Mouse (Mus musculus): ENCODE results near the gene Ccdc122. TPM values are rescaled to one million over a fixed set of nuclear protein-coding genes. Genes with fewer than 3 reads are reported as not detected.

Ccdc122 gene
- polyA plus RNA-seq, 1 experiment from 2014 or later = 0.86 TPM

DNA sequence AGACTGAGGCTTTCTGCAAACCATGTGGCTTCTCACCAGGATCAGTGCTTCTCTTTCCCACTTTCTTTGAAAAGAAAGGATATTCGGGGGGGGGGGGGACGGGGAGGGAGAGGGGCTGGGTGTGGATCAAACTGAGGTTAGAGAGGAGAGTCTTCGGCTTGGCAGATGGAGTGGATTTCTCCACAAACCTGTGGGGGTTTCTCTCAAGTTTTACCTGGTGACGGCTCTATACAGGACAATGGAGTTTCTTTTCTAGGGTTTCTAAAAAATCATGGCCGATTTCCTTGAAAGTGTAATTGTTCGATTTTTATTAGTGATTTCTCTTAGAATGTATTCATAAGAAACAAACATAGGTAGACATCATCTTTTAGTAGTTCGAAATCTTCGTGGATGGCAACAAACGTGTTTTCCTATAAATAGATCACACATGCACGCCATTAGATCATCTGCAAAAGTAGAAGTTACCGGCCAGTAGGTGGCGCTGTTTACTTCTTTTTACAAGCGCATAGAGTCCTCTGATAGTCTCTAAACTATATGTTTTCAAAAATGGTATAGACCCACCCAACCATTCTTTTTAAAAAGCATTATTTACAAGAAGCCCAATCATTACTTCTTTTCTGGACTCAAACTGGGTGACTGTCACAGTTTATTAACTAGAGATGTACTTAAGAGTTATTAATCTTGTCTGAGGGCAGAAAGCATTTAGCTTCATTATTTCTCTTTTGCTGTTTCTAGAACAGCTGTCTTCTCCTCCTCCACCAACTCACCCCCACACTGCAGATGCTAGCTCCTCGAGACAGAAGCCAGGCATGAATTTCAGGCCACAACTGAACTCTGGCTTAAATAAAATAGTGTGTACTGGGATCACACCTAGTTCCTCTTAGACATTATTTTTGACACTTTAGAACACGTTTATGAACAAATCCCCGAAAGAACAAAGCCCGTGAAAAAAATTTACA lies 105.0 kb downstream of the Ccdc122 start:
- Histone ChIP-seq H3K4me3 (replicated peaks) (no peak overlapping the region), H3K36me3 (no peaks in the 10 kb centered on the region), H3K9me3 (no peaks in the 10 kb centered on the region), H3K27me3 (peaks cover 5% of the 10 kb centered on the region; the same call in 1 of the 2 replicates), H3K4me2 (replicated peaks) (no peak overlapping the region), H3K9ac (replicated peaks) (no peak overlapping the region), H3K4me1 (replicated peaks) (peaks cover 17% of the 10 kb centered on the region), H3K27ac (peak overlapping the region; percentile 41; the same call in 1 of the 2 replicates)
- WGBS = 28% methylated on average over 16 of the region's 17 CpGs
- peak; percentile 90 for ATAC-seq

DNA sequence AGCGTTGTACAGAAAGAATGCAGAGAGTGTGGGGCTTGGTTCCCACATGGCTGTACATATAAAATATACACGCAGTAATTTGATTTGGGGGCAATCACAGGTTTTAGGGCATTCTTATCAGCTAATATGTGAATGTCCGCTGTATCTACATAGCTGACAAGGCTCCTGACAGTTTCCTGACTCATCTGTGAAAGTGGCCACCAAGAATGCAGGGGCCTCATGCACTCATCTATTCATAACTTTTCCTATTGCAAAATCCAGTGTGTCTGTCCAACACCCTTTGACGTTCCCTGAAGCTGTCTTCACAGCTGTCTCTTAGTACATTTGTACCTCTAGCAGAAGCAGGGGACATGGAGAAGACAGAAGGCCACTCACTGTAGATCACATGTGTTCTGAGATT lies 108.5 kb downstream of the Ccdc122 start:
- WGBS = 88% methylated on average over 4 of the region's 4 CpGs
- H3K9me3 ChIP-seq = no peaks in the 10 kb centered on the region
- peaks cover 13% of the 10 kb centered on the region for H3K4me1 ChIP-seq (replicated peaks)

GRCm38 (mm10) chr14:77147635-77148034 lies 111.1 kb downstream of the Ccdc122 start:
- H3K4me1 ChIP-seq (replicated peaks) = peaks cover 4% of the 10 kb centered on the region; the same call in 1 of the 2 replicates
- H3K9me3 ChIP-seq = no peaks in the 10 kb centered on the region
- H3K9ac ChIP-seq (replicated peaks) = no peak overlapping the region
- H3K4me3 ChIP-seq (replicated peaks) = no peak overlapping the region
- no peaks in the 10 kb centered on the region for H3K36me3 ChIP-seq
- H3K4me2 ChIP-seq (replicated peaks) = no peak overlapping the region
- WGBS = 94% methylated on average over 1 of the region's 1 CpGs
- H3K27me3 ChIP-seq = no peaks in the 10 kb centered on the region
- ATAC-seq = no peak
- H3K27ac ChIP-seq = no peak overlapping the region

More for the DNA sequence above, 108.5 kb downstream of the Ccdc122 start:
- no peak overlapping the region for H3K27ac ChIP-seq
- no peak overlapping the region for H3K4me3 ChIP-seq (replicated peaks)
- H3K36me3 ChIP-seq = no peaks in the 10 kb centered on the region
- no peak overlapping the region for H3K4me2 ChIP-seq (replicated peaks)
- H3K9ac ChIP-seq (replicated peaks) = no peak overlapping the region
- peaks cover 5% of the 10 kb centered on the region; the same call in 1 of the 2 replicates for H3K27me3 ChIP-seq
- no peak for ATAC-seq

- Histone ChIP-seq H3K4me1 (replicated peaks) (peaks cover 7% of the 10 kb centered on the region), H3K36me3 (no peaks in the 10 kb centered on the region), H3K27me3 (0 out of 2 replicates have a peak, but pooled peaks cover 4% of the 10 kb centered on the region), H3K9ac (replicated peaks) (no peak overlapping the region), H3K27ac (no peak overlapping the region), H3K9me3 (no peaks in the 10 kb centered on the region), H3K4me3 (replicated peaks) (no peak overlapping the region), H3K4me2 (replicated peaks) (no peak overlapping the region)
- ATAC-seq = no peak
- 75% methylated on average over 6 of the region's 6 CpGs for WGBS
Observed at GRCm38 (mm10) chr14:77150556-77150955, 114.0 kb downstream of the Ccdc122 start.

DNA sequence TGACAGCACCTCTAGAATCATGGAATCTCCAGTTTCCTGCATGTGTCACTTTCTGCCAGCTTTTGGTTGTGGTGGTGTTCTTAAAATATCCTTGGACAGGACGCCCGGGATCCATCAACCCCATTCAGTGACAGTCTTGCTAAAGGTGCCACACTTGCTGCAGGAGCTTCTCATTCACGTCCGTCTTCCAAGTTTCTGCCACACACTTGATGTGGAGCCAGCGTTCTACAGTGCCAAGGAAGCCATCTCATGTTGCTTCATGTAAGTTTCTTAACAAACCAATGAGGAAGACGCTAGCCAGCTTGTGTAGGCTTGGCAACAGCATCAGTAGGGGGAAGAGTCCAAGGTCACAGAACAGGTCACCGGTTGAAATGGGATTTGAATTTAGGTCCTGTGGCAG lies 114.9 kb downstream of the Ccdc122 start:
- Histone ChIP-seq H3K4me3 (replicated peaks) (no peak overlapping the region), H3K4me1 (replicated peaks) (peaks cover 11% of the 10 kb centered on the region), H3K4me2 (replicated peaks) (no peak overlapping the region), H3K9ac (replicated peaks) (no peak overlapping the region), H3K9me3 (no peaks in the 10 kb centered on the region), H3K27ac (no peak overlapping the region), H3K27me3 (0 out of 2 replicates have a peak, but pooled peaks cover 4% of the 10 kb centered on the region), H3K36me3 (no peaks in the 10 kb centered on the region)
- ATAC-seq = no peak
- 91% methylated on average over 7 of the region's 7 CpGs for WGBS

- Histone ChIP-seq H3K4me2 (replicated peaks) (peak within 1 kb of the TSS; percentile 85), H3K4me3 (replicated peaks) (peak within 1 kb of the TSS; percentile 77), H3K4me1 (replicated peaks) (peaks cover 49% of the 10 kb centered on the region), H3K27me3 (0 out of 2 replicates have a peak, but pooled peaks cover 4% of the 10 kb centered on the region), H3K9me3 (no peaks in the 10 kb centered on the region), H3K9ac (replicated peaks) (peak within 1 kb of the TSS; percentile 91), H3K27ac (peak within 1 kb of the TSS; percentile 93), H3K36me3 (no peaks in the 10 kb centered on the region)
- WGBS = under 1% methylated on average over 72 of the region's 73 CpGs
- ATAC-seq = peak; percentile 91
Observed at GRCm38 (mm10) chr14:77156222-77156910, 119.8 kb downstream of the Ccdc122 start, which contains the start of gene Enox1. Gene Enox1, plus strand, starts transcription at chr14:77156763.

DNA sequence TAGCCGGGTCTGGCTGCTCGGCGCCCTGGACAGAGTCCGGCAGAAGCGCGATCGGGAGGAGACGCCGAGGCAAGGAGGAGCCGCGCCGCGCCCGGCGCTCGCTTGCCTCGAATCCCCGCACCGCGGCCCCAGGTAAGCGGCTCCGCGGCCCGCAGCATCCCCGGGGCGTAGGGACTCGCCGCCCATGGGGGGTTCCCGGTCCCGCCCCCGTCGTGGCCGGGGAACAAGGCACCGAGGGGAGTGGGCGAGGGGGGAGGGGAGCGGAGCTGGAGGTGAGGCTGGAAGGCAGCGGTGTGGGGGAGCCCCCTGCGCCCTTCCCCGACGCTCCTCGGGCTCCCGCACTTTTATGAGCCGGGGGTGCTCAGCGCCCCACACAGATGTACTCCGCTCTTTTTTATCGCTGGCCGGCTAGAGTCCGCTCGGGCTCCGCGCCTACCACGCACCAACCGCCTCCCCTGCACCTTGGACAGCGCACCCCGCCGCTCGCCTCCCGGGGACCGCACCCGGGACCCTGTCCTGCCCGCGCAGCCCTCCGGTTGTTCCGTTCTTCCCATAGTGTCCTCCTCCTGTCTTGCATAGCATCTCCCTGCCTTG lies 120.4 kb downstream of the Ccdc122 start:
- Histone ChIP-seq H3K27me3 (0 out of 2 replicates have a peak, but pooled peaks cover 4% of the 10 kb centered on the region), H3K9ac (replicated peaks) (peak overlapping the region; percentile 91), H3K4me1 (replicated peaks) (peaks cover 50% of the 10 kb centered on the region), H3K9me3 (no peaks in the 10 kb centered on the region), H3K36me3 (no peaks in the 10 kb centered on the region), H3K4me3 (replicated peaks) (peak overlapping the region; percentile 77), H3K4me2 (replicated peaks) (peak overlapping the region; percentile 85), H3K27ac (peak overlapping the region; percentile 93)
- ATAC-seq = peak; percentile 65
- WGBS = 1% methylated on average over 50 of the region's 64 CpGs

GRCm38 (mm10) chr14:77157505-77157911 lies 120.9 kb downstream of the Ccdc122 start:
- peak; percentile 84 for ATAC-seq
- Histone ChIP-seq H3K4me3 (replicated peaks) (peak overlapping the region; percentile 77), H3K9me3 (no peaks in the 10 kb centered on the region), H3K9ac (replicated peaks) (peak overlapping the region; percentile 91), H3K27me3 (0 out of 2 replicates have a peak, but pooled peaks cover 4% of the 10 kb centered on the region), H3K4me2 (replicated peaks) (peak overlapping the region; percentile 85), H3K4me1 (replicated peaks) (peaks cover 52% of the 10 kb centered on the region), H3K36me3 (no peaks in the 10 kb centered on the region), H3K27ac (peak overlapping the region; percentile 93)
- WGBS = under 1% methylated on average over 31 of the region's 31 CpGs

DNA sequence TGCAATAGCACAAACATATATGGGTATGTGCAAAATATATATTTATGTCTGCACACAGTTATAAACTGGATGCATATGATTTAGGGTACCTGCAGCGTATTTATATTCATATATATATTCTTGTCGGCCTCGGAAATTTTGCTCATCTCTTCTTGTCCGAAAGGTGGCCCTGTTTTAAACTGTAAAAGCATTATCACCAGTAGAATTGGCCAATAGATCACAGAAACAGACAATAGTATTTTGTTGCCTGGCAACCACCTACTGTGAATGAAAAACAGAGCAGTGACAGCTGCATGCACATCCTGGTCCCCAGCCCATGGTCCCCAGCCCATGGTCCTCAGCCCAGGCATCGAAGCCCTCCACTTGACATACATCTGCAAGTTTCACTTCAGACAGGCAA lies 122.8 kb downstream of the Ccdc122 start:
- peak overlapping the region; percentile 77 for H3K4me3 ChIP-seq (replicated peaks)
- no peak for ATAC-seq
- H3K27ac ChIP-seq = peak overlapping the region; percentile 41; the same call in 1 of the 2 replicates
- peaks cover 55% of the 10 kb centered on the region for H3K4me1 ChIP-seq (replicated peaks)
- H3K9me3 ChIP-seq = no peaks in the 10 kb centered on the region
- H3K36me3 ChIP-seq = no peaks in the 10 kb centered on the region
- 0 out of 2 replicates have a peak overlapping the region, but pooled peaks have one; percentile 39 for H3K9ac ChIP-seq (replicated peaks)
- H3K4me2 ChIP-seq (replicated peaks) = peak overlapping the region; percentile 85
- 0 out of 2 replicates have a peak, but pooled peaks cover 2% of the 10 kb centered on the region for H3K27me3 ChIP-seq
- 58% methylated on average over 5 of the region's 5 CpGs for WGBS
